Mouse (Mus musculus) olfactory bulb, adult 2 months (tissue): ENCODE measurements around the gene Tjp1.

Experiments
- CTCF ChIP-seq: fragments of 200-500 bp; IDR thresholded peaks from 2 replicates; pipeline ENCODE4 v1.5.1; 2012; ENCODE audit warnings: low read depth, mild to moderate bottlenecking, low read length, moderate library complexity; ENCODE audit not compliant: insufficient read depth
- POLR2A ChIP-seq: fragments of 200-500 bp; IDR thresholded peaks from 2 replicates; pipeline ENCODE4 v1.6.1; 2012; ENCODE audit warnings: mild to moderate bottlenecking, low read depth, low read length, moderate library complexity; ENCODE audit not compliant: insufficient read depth

GRCm38 (mm10) chr7:65378818-65379565, 148.6 kb downstream of the Tjp1 start:
- no peak for TF ChIP-seq CTCF
- no peak for TF ChIP-seq POLR2A
